Mouse (Mus musculus) MEL (cell line): ENCODE results near the gene Plek.

Experiments used
- CTCF ChIP-seq, 3 experiments: IDR thresholded peaks in 2 of 3; conservative IDR thresholded peaks in 1 of 3; 2 replicates each; pipeline ENCODE4 v1.5.1; 2011 to 2012; ENCODE audit warnings: low read length in 3 of 3, low read depth in 2 of 3, mild to moderate bottlenecking in 2 of 3, improper control_type of control experiment in 1 of 3, inconsistent platforms in 1 of 3, mixed read lengths in 1 of 3, moderate library complexity in 1 of 3; ENCODE audit not compliant: control insufficient read depth in 1 of 3, insufficient read depth in 1 of 3, poor library complexity in 1 of 3, severe bottlenecking in 1 of 3
- GATA1 ChIP-seq: IDR thresholded peaks from 2 replicates; pipeline ENCODE4 v1.6.1; 2011; ENCODE audit warnings: low read depth, low read length, improper control_type of control experiment
- HCFC1 ChIP-seq: IDR thresholded peaks from 2 replicates; pipeline ENCODE4 v1.6.1; 2012; ENCODE audit warnings: low read depth, mild to moderate bottlenecking, inconsistent platforms, low read length, improper control_type of control experiment, moderate library complexity
- USF1 ChIP-seq: IDR thresholded peaks from 2 replicates; pipeline ENCODE4 v1.6.1; 2014; ENCODE audit warnings: low read depth, mild to moderate bottlenecking, inconsistent platforms, low read length, improper control_type of control experiment, moderate library complexity

DNA sequence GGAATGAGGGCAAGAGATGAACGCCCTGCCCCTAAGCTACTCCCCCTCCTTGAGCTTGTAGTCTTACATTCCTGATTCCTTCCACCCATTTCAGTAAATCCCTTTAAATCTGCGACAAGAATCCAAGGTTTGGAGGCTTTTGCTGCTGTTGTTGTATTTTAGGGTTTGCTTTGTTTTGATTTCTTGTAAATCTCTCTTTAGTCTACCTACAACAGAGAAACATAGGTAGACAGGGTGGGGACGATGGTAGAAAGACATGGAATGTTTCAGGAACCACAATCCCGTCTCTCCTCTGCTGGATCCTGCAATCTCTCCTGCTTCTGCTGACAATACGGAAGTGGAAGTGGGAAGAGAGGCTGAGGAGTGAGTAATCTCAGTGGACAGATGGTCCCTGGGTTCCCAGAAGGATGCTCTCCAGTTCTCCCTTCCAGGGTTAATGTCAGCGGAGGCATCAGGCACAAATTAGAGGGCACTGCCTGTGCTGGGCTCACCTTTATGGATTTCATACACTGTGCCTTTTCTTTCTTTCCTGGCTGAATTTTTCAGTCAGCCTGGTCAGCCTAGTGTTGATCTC is 382 bp upstream of the Plek start:
- no peak for TF ChIP-seq CTCF (IDR thresholded peaks at IDR 0.05 in 2 of 3, conservative IDR thresholded peaks at IDR 0.05 in 1 of 3; ENCODE audit: control insufficient read depth in 1 of 3, insufficient read depth in 1 of 3, low read depth in 2 of 3, low read length in 3 of 3, poor library complexity in 1 of 3, severe bottlenecking in 1 of 3)
- no peak for TF ChIP-seq USF1
- TF ChIP-seq GATA1, result no peak
- TF ChIP-seq HCFC1, result no peak
